Mouse (Mus musculus) kidney, postnatal 36 days (tissue): Measurements from ENCODE around the gene Krcc1.
"Not testable (repeated sequence)": the region's sequence is repeated elsewhere in the genome, so short reads cannot be mapped to it uniquely, and the experiment has no call there.

Experiments used
- DNase-seq, 2 experiments: peaks; one replicate each; pipeline ENCODE4 v3.0.0; 2021 to 2022; ENCODE audit warnings: mixed read lengths in 2 of 2

Krcc1 gene

DNA sequence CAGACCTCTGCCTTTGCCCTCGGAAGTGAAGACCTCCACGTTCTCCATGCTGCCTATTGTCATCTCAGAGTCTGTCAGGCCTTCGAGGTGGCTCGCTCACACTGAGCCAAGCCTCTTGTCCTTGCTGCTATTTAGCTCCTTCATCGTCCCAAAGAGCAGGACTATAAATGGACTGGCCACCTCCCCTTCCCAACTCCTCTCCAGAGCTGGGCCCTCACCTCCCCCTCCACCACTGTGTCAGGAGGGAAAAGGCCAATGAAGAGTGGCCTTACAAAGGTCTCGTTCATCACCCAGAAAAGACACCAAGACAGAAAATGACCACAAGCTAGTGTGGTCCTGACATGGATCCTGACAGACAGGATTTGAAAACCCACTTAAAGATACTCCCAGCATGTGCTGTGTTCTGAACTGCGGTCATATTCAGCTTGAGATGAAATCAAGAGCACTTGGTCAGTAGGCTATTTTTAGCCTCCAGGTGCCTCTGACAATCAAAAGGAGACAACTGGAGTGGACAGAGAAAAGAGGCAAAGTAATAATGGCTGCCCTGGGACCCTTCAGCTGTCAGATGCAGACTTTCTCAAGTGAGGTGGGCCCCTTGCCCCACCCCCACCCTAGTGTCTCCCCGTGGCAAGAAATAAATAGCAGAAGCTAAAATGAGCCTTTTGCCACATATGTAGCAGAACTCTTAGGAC, 9.2 kb upstream of the Krcc1 start:
- no peak for DNase-seq

DNA sequence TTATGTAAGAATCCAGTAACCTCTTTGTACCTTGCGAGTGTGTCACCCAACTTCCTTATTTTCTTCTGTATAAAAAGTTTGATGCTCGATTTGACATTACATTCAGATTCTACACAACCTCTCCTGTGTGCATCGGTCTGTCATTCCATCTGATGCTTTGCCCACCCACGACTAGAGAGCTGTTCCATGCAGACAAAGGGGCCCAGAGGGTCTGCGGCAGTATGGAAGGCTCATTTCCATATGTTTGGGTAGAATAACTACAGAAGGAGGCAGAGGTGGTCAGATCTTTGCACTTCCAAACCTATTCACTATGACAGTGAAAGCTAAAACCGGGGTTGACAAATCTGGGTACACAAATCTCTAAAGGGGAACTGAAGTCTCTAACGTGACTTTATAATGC, 3.9 kb upstream of the Krcc1 start:
- not testable (repeated sequence) for DNase-seq

DNA sequence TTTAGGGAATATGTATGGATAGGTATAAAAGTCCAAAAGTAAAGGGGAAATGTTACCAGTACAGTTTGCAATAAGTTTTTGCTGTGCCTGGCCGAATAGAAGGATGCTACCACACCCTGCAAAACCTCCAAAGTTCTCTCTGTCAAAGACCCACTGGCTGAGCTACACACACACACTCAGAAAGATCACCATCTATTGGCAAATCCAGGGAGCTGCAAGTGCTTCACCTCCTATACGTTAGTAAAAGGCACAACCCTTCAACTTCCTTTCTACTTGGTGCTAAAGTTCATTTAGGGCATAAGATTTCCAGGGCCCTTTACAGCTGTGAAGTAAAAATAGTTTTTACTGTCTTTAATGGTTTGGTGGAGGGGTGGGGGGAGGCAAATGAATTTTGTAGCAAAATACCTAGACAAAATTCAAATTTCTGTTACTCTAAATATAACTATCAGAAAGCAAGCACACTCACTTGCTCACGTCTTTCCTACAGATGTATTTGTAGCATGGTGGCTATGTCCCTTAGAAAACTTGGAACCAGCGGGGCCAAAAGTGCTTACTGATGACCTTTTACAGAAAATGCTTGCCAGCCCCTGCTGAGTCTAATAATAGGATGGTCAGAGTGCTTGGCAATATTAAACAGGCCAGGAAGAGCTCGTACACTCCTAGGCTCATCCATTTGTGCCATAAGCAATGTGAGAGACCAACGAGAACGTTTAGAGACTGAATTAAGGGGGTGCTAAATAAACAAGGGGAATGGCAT, 2.4 kb upstream of the Krcc1 start:
- DNase-seq: peak; percentile 26 to 38

DNA sequence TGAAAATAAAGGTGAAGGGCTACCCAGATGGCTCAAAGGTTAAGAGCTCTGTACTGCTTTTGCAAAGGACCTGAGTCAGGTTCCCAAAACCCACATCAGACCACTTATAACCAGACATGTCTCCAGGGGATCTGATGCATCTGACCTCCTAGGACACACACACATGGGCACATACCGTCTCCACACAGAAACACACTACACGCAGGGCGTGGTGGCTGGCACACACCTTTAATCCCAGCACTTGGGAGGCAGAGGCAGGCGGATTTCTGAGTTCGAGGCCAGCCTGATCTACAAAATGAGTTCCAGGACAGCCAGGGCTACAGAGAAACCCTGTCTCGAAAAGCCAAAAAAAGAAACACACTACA, 1.8 kb upstream of the Krcc1 start:
- DNase-seq: not testable (repeated sequence)

DNA sequence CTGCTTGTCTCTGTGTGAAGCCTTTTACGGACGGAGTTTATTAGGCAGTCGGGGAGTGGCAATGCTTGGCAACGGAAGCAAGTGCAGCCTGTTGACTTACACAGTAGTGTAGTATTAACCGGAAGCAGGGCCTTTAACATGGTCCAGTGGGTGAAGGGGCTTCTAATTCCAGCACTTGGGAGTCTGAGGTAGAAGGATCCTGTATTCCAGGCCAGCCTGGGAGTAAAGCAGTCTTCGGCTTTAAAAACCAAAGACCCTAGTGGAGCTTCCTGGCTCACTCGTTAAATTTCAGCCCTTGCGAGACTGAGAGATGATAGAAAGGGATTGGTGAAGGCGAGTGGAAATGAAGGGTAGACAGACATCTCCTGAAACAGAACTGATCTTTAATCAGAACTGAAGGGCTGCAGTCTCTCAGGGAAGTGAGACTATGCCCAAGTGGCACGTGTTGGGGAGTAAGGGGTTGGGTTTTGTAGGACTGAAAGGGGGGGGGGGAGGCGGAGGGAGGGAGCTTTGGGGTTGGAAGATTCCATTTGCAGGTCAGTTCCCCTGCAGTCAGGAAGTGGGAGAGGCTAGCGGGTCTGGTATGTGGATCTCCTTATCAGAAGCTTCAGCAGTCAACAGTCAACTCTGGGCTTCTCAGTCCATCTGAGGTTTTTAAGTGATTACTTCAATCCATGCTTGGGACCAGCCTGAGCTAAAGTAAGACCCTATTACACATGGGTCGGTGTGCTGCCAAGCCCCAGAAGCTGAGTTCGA, 998 bp upstream of the Krcc1 start:
- peak; percentile 62 to 74 for DNase-seq

DNA sequence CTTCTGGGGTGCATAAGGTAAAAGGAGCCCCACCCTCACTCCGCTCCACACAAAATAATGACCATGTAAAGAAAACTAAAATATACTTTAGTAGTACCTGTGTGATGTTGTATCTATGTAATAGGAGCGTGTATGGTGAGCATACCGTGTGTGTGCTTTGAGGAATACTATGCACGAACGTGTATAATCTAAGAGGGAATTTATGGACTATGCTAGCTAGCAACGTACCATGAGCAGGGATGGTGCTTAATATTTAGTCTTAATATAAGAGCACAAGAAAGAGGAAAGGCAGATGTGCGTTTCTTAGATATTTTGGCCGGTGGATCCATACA, 454 bp upstream of the Krcc1 start:
- DNase-seq: no peak

DNA sequence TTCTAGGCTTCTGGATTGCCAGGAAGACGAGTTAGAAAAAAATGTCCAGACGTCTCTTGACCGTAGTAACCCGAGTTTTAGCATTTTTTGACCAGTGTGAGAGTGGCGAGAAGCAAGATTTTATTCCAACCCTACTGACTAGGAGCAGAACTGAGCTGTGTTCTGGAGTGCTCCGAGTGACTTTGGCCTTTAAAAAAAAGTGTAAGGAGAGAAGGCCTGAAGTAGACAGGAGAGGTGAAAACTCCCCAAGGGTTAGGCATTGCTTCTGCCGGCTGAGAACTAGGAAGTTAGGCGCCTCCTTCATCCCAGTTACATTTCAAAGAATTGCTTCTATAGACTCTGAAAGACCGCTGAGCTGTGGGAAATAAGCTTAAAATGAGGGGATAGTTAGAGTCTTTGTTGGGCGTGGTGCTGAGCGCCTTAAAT, 852 bp downstream of the Krcc1 start:
- peak in 1 of 2 experiments; percentile 25 for DNase-seq

DNA sequence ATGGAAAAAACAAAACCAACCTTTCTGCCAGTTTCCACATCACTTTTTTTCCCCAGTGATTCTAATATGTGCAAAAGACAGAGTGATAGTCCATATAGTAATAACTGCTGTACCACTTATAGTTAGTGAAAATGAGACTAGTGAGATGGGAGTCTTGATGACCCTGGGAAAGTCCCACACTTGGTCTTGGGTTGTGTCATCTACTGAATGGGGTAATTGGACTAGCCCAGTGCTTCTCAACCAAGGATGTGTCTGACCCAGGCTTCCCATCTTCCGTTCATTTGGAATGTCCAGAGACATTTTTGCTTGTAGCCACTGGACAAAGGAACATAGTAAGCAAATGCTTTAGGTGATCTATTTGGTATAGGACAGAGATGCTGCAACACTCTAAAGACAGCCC, 2.2 kb downstream of the Krcc1 start:
- DNase-seq: no peak

DNA sequence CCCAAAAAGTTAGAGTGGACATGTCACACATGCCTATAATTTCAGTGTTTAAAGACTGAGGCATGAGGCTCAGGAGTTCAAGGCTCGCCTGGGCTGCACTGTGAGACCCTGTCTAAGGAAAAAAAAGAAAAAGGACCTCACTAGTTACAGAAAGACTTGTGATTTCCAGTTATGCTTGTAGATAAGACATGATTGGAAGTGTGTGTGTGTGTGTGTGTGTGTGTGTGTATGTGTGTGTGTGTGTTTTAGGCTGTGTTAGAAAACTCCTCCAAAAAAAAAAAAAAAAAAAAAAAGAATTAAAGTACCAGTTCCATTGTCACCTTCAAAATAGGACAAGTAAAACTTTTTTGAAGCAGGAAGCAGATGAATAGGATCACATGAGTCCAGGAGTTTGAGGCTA, 3.1 kb downstream of the Krcc1 start:
- no peak for DNase-seq

DNA sequence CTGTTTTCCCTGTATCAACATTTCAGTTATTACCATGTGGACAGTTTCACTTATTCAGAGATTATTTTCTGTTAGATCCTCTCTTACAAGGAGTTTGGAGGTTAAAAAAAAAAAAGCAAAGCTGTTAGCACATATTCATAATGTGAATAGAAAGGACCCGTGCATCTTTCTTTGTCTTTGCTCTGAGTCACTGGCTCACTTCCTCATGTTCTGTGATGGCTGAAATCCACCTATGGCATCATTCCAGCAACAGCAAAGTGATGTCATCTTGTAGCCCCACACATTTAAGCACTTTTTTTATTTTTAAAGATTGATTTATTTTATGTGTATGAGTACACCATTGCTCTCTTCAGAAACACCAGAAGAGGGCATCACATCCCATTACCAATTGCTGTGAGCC, 7.9 kb downstream of the Krcc1 start:
- no peak for DNase-seq

DNA sequence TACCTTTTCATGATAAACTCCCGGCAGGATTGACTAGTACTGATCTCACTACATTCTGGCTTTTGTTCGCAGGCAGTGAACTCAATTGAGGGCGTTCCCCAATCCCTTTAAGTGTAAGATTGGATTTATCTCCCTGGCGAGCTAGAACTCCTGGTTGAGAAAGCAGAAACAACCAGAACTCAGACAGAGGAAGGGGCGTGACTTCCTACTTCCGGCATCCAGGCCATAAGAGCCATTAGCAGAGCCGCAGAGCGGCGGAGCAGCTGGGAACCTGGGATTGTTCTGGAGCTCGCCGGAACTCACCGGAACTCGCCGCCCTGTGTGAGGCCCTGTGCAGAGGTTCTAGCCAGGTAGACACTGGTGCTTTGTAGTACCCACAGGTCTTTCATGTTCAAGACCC, 22.0 kb downstream of the Krcc1 start:
- DNase-seq: no peak

DNA sequence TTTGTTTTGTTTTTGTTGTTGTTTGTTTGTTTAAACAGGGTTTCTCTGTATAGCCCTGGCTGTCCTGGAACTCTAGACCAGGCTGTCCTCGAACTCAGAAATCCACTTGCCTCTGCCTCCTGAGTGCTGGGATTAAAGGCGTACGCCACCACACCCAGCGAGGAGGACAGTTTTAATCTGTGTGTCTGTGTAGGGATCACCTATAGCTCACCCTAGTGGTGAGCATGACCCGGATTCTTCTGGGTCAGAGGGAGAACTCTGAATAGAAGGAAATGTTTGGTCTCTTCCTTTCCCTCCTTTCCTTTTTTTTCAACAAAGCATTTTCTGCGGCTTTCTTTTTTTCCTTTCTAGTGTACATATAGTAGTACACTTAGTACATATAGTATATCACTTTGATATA, 23.8 kb downstream of the Krcc1 start:
- DNase-seq: no peak

DNA sequence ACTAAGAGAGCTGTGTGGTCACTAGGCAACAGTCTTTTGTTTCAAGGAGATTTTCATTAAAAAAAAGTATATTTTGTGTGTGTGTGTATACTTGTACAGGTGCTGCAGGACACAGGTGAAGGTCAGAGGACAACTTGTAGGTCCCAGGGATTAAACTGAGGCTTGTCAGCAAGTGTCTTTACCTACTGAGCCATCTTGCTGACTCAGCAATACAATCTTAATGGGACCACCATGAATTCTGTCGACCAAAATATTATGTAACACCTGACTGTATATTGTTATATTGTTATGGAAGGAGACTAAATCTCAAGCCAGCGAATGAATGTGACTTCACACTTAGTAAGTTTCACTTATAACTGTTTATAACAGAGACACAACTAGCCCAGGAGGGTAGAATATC, 26.6 kb downstream of the Krcc1 start:
- DNase-seq: no peak

DNA sequence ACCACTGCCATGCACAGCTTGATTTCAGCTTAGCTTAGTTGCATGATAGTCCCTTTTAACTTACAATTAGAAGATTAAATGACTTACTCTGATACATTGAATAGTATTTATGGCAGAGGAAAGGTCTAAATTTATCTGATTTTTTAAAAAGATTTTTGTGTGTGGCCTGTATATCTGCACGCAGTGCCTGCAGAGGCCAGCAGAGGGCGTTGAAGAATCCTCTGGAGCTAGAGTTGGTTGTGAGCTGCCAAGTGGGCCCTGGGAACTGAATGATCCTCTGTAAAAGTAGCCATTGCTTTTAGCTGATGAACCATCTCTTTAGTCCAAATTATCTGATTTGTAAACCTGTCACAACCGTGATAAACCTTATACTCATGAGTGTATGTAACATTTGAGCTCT, 27.3 kb downstream of the Krcc1 start:
- peak; percentile 13 to 54 for DNase-seq

DNA sequence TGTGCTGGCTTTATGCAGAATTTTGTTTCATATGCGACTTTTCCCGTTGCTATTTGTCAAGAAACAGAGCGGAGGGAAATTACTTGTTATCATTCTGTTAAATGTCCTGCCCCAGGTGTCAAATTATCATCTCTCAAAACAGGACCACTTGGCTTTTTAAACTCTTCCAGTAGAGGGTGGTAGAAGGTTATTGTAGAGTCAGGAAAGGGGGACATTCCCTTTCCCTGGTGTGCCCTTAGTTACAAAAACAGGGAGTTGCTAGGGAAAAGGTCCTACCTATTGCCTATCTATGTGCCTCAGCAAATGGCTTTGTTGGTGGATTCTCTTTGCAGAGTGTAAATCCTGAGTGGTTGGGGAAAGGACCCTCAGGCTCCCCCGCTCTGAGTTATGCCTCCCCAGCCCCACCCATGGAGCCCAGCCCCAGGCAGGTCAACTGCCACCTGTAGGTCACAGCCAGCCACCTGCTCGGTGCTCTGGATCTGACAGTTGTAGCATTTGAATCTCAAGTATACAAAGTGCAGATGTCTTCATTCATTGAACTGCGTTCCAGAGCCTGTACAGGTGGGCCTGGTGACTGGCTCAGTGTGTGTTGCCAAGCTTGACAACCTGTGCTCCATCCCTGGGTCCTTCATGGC, 30.7 kb downstream of the Krcc1 start:
- DNase-seq: no peak

DNA sequence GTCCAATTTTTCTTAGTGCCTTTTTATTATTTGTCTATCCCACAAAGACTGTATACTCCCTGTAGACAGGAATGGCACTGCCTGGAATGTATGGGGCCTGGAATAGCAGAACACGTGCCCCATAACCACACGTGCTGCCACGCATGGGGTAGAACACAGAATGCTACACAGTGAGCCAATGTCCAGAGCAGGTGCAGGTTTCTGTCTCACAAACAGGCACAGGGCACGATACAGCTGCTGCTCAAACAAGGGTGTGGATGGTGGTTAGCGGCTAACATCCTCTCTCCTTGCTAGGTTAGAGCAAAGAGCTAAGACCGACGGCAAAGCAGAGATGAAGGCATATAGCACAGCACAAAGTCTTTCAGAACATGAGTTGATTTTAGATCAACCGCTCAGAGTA, 36.0 kb downstream of the Krcc1 start:
- no peak for DNase-seq

DNA sequence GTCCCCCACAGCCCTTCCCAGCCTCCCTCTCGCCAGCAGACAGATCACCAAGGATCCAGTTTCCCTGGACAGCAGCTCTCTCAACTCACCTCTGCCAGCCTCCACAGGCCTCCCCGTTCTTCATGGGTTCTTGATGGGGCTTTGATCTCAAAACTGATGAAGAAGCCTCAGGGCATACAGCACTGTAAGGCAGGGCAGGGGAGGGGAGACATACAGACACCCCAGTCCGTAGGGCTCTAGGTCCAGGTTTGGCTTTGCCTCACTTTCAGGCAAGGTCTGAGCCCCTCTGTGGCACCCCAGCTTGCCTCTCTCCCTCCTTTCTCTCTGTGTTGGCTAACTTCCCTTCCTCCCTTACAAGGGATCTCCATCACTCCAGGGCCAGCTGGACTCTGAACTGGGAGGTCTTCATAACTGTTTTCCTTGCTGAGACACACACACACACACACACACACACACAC, 50.4 kb downstream of the Krcc1 start, which contains the start of gene Smyd1:
Gene Smyd1, minus strand, starts transcription at position 408 of the 458 bp plus-strand sequence.
- DNase-seq: no peak

DNA sequence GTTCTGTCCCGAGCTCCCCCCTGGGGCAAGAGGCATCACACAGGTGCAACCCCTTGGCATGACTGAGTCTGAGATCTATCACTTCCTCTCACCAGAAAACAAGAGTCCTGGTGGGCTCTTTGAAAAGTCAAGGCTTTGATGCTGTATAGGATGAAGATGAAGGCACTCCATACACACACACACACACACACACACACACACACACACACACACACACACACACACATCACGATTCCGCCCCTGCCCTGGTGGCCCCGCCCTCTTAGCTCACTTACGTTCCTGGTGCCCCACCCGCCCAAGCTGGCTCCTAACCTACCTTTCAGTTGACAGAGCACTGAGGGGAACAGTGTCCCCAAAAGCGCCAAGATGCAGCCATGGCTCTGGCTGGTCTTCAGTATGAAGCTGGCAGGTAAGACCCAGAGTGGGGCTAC, 51.0 kb downstream of the Krcc1 start, which contains the start of gene Cd8b1:
Gene Cd8b1, plus strand, starts transcription at position 298 of the 431 bp plus-strand sequence.
- DNase-seq: no peak

DNA sequence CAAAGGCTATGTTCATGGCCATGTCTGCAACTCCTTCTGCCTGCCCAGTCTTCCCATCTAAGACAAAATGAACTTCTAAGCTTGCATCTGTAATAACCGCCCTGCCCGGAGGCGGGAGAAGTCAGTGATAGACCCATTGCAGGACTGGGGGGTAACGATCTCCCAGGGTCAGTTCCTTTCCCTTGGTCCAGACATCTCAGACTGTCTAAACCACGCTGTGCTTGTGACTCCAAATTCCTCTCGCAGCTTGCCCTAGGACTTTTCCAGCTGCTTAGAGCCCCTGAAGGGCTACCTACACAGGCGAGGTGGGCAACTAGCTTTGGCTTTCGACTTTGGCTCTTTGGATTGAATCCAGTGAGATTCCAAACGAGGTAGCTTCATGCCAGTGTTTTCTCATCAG, 53.3 kb downstream of the Krcc1 start:
- no peak for DNase-seq

DNA sequence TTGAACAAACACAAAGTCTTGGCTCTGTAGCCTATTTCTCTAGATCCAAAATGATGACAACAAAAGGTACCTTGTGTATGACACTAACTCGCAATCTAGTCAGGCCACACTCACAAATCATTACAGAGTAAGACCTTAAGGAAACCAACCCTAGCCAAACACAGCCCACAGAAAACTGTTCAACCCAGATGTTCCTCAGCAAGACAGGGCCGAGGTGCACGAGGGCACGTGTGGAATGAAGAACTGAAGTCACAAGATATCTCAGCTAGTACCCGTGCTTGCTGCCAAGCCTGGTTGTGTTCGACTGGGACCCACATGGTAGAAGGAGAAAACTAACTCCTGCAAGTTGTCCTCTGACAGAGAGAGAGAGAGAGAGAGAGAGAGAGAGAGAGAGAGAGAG, 58.4 kb downstream of the Krcc1 start:
- DNase-seq: no peak

DNA sequence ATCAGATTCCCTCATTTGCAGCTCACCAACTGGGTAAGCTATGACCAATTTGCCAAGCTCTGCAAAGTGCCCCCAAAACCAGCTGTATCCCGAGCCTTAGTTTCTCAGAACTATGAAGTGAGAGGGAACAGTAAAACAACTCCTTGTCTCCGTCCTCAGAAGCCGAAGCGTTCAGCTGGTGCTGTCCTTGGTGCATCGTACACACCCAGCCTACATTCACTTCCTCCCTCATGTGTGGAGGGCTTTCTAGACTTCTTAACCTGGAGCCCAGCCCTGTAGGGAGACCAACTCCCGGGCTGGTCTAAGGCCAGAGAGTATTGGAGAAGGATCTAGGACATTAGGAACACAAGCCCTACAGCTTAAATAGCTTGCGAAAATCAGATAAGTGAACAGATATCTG, 59.0 kb downstream of the Krcc1 start:
- DNase-seq: no peak

DNA sequence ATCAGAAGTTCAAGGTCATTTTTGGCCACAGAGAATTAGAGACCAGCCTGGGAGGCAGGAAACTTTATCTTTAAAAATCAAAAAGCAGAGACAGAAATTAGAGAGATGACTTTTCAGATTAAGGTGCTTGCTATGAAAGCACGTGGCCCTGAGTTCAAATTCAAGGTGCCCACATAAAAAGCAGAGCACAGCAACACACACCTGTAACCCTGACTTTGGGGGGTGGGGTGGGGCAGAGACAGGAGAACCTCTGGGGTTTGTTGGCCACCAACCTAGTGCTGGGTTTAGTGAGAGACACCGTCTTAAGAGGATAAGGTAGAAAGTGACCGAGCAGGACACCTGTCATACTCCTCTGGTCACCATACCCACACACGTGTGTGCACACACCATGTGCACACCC, 60.0 kb downstream of the Krcc1 start:
- DNase-seq: not testable (repeated sequence)
